ENCODE assay signal across 8 mouse cellular contexts in genomic region chr7:99140511-99140910, GRCm38 (mm10). TPM values are rescaled to one million over a fixed set of nuclear protein-coding genes. Genes with fewer than 3 reads are reported as not detected.
DNase-seq lines count a peak whose midpoint lies in the region; ATAC-seq and TF ChIP-seq lines count a peak whose summit lies in the region.

No protein-coding gene starts in this region.

- H3K4me3 ChIP-seq in left cerebral cortex, adult 2 months = peak overlapping the region; percentile 85
- H3K4me3 ChIP-seq in forebrain, embryonic 14.5 days (ENCODE audit: low read depth, low read length) = peak overlapping the region; percentile 89
- peak overlapping the region; percentile 92 for H3K4me3 ChIP-seq in liver, embryonic 16.5 days (ENCODE audit: low read depth, low read length)

- peak overlapping the region; percentile 75 for H3K4me2 ChIP-seq in forebrain, embryonic 14.5 days (ENCODE audit: low read length)
- H3K4me2 ChIP-seq in liver, embryonic 16.5 days (ENCODE audit: low read depth, low read length) = peak overlapping the region; percentile 86

- peak overlapping the region; percentile 98 for H3K27ac ChIP-seq in left cerebral cortex, adult 2 months
- peak overlapping the region; percentile 84 for H3K27ac ChIP-seq in forebrain, embryonic 14.5 days (ENCODE audit: low read depth, low read length)
- peak overlapping the region; percentile 77 for H3K27ac ChIP-seq in liver, embryonic 16.5 days (ENCODE audit: low read length)

- TF ChIP-seq CTCF in left cerebral cortex, adult 2 months (IDR thresholded peaks at IDR 0.05) = no peak

- no peaks in the 10 kb centered on the region for H3K27me3 ChIP-seq in forebrain, embryonic 14.5 days (replicated peaks; ENCODE audit: control insufficient read depth, insufficient read depth, low read length)
- H3K27me3 ChIP-seq in liver, embryonic 16.5 days (ENCODE audit: control insufficient read depth, insufficient read depth, low read depth, low read length) = no peaks in the 10 kb centered on the region

- ATAC-seq in forebrain, embryonic 14.5 days = peak; percentile 3; the same call in 1 of the 2 replicates
- ATAC-seq in liver, embryonic 16.5 days (ENCODE audit: low read depth) = peak; percentile 0; the same call in 1 of the 2 replicates

- peak overlapping the region; percentile 83 for H3K9ac ChIP-seq in forebrain, embryonic 14.5 days (ENCODE audit: low read length)
- peak overlapping the region; percentile 88 for H3K9ac ChIP-seq in liver, embryonic 16.5 days (ENCODE audit: low read depth, low read length)

- no peaks in the 10 kb centered on the region for H3K36me3 ChIP-seq in forebrain, embryonic 14.5 days (ENCODE audit: control insufficient read depth, insufficient read depth, low read length)
- H3K36me3 ChIP-seq in liver, embryonic 16.5 days (ENCODE audit: control insufficient read depth, insufficient read depth) = no peaks in the 10 kb centered on the region

- intact Hi-C loops in left cerebral cortex, adult 2 months (cut with DNase I) = loop anchor here (5.0 kb wide), 2 partner anchors 33 to 127 kb away; partner anchors contain the start of gene Map6

- DNase-seq in left cerebral cortex, adult 2 months (ENCODE audit: extremely low spot score in 1 of 2, low spot score in 2 of 2) = no peak
- DNase-seq in left cerebral cortex, adult 9 months (ENCODE audit: low spot score in 2 of 2) = no peak
- DNase-seq in adipocyte (ENCODE audit: low spot score) = peak; percentile 29
- DNase-seq in forebrain, embryonic 14.5 days (ENCODE audit: low spot score) = peak; percentile 28
- DNase-seq in ovary, postnatal 36 days (ENCODE audit: low spot score) = no peak
- DNase-seq in adrenal gland, postnatal 14 days = no peak
- no peak for DNase-seq in cerebellum, adult 9-11 months

- H3K9me3 ChIP-seq in forebrain, embryonic 14.5 days (replicated peaks; ENCODE audit: control insufficient read depth, low read length) = no peaks in the 10 kb centered on the region
- no peaks in the 10 kb centered on the region for H3K9me3 ChIP-seq in liver, embryonic 16.5 days (replicated peaks; ENCODE audit: control insufficient read depth, low read length)

- H3K4me1 ChIP-seq in forebrain, embryonic 14.5 days (ENCODE audit: control insufficient read depth, insufficient read depth, low read length) = peaks cover 19% of the 10 kb centered on the region
- peaks cover 26% of the 10 kb centered on the region for H3K4me1 ChIP-seq in liver, embryonic 16.5 days (ENCODE audit: control insufficient read depth, low read depth, low read length)

- 0% methylated on average over 18 of the region's 39 CpGs for WGBS in forebrain, embryonic 14.5 days
- WGBS in liver, embryonic 16.5 days (ENCODE audit: insufficient replicate concordance) = 0% methylated on average over 32 of the region's 39 CpGs

RNA-seq across cellular contexts. Expression of gene Uvrag, which starts 0.4 kb away (rescaled TPM):
- 10 to 100 TPM; 47.6 to 68.3 TPM for total RNA-seq in left cerebral cortex, adult 2 months (2021)
- polyA plus RNA-seq in forebrain, embryonic 14.5 days (2014; fragmentation: Nextera tagmentation; extraction: Ambion mirVana) = 12.2 and 13.2 TPM in 2 replicates
- polyA plus RNA-seq in liver, embryonic 16.5 days (2015; fragmentation: Nextera tagmentation; extraction: Ambion mirVana) = 7.6 and 8.2 TPM in 2 replicates
- total RNA-seq in adrenal gland, postnatal 14 days (2021) = 33.7 and 42.3 TPM in 2 replicates

RNA-seq across cellular contexts. Expression of gene Dgat2, which starts 42.0 kb away (rescaled TPM):
- total RNA-seq in left cerebral cortex, adult 2 months (2021) = 10 to 100 TPM; 55.7 to 57.8 TPM
- polyA plus RNA-seq in forebrain, embryonic 14.5 days (2014; fragmentation: Nextera tagmentation; extraction: Ambion mirVana) = 11.9 and 14.9 TPM in 2 replicates
- 168 and 194 TPM in 2 replicates for polyA plus RNA-seq in liver, embryonic 16.5 days (2015; fragmentation: Nextera tagmentation; extraction: Ambion mirVana)
- total RNA-seq in adrenal gland, postnatal 14 days (2021) = 831 and 917 TPM in 2 replicates

Comparison
In these comparisons a context has a peak if more than half of its experiments do, and no peak if none do; other contexts are left out.
1. DNase-seq: peak in adipocyte (single experiment) and forebrain, embryonic 14.5 days (single experiment); none in left cerebral cortex, adult 2 months (0 of 2), left cerebral cortex, adult 9 months (0 of 2), ovary, postnatal 36 days (single experiment), adrenal gland, postnatal 14 days (single experiment) and cerebellum, adult 9-11 months (single experiment).
2. RNA of gene Dgat2, which starts 42.0 kb away (total RNA-seq): 831 to 917 TPM in adrenal gland, postnatal 14 days; 55.7 to 57.8 TPM in left cerebral cortex, adult 2 months; every median in the first group is over 10 times any median in the second.
3. Peak in every context shown above with its lines, with median percentiles within 50 percentile points of each other: H3K27ac ChIP-seq and H3K4me3 ChIP-seq.